Mouse (Mus musculus) heart, postnatal 14 days (tissue): ENCODE results near the gene Slc16a12. TPM values are rescaled to one million over a fixed set of nuclear protein-coding genes. Genes with fewer than 3 reads are reported as not detected.
"Not testable (repeated sequence)": the region's sequence is repeated elsewhere in the genome, so short reads cannot be mapped to it uniquely, and the experiment has no call there.

ENCODE experiments used
- DNase-seq, 2 experiments: peaks; one replicate each; pipeline ENCODE4 v3.0.0; 2021 to 2022
- intact Hi-C: fragments of 180-260 bp; cut with DNase I; formaldehyde crosslinking; loops from one replicate; pipeline ENCODE4 v1.15.1; 2025
- long read RNA-seq, 2 experiments: library from polyadenylated mRNA; stranded (forward); transcript quantifications; one replicate each; pipeline ENCODE4 v2.0.0; 2021
- total RNA-seq, 2 experiments: library from RNA; stranded (reverse); gene quantifications; 2 replicates each; pipeline ENCODE4 v1.2.3; 2021

Gene Slc16a12
- 1 to 10 TPM; 2.8 to 4.2 TPM for total RNA-seq
- long read RNA-seq, experiment 1, full-length matches to known transcripts, result 6 of 7 reads
- long read RNA-seq, experiment 1, partial matches to known transcripts, result 0 of 7 reads
- long read RNA-seq, experiment 1, other reads (novel, unspliced or antisense), result 1 of 7 reads
- long read RNA-seq, experiment 2, full-length matches to known transcripts, result 4 of 4 reads
- long read RNA-seq, experiment 2, partial matches to known transcripts, result 0 of 4 reads
- long read RNA-seq, experiment 2, other reads (novel, unspliced or antisense), result 0 of 4 reads

DNA sequence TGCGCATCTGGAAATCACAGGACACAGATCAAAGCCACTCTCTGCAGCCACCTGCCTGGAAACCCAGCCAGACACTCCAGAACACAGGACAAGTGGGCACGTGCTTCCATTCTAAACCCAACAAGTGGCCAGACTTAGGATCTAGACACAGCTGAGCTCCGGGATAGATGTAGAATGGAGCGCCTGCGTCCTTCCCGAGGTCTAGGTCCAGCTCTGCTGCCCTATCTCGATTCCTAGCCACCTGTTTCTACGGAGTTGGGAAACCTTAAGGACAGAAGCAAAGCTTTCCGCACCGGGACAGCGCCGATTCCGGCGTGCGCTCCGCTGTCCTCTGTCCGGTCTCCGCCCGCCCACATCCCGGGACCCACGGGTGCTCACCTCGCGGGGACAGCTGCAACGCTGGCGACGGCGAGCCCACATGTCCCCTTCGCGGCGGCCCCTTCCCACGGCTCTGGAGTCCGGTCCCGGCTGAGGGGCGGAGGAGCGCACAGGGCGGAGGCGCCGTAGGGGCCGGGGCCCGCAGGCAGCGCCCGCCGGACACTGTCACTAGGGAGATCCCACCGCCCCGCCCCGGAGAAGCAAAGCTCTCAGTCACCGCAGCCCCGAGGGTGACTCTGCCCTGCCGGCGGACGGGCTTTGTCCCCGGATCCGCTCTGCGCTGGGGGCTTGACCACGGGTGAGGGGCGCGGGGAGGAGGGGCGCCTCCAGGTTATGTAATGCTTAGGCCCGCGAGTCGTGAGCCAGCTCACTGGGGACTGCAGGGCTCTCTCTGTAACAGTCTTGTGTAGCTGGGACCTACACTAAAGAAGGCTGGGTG lies at the start of gene Slc16a12:
Gene Slc16a12, minus strand, starts transcription at position 602 of the 817 bp plus-strand sequence.
- DNase-seq, result peak; percentile 40 to 50
- intact Hi-C loops, result loop anchor here (5.0 kb wide), 1 partner anchor 60 kb away; no protein-coding TSS in a partner anchor

DNA sequence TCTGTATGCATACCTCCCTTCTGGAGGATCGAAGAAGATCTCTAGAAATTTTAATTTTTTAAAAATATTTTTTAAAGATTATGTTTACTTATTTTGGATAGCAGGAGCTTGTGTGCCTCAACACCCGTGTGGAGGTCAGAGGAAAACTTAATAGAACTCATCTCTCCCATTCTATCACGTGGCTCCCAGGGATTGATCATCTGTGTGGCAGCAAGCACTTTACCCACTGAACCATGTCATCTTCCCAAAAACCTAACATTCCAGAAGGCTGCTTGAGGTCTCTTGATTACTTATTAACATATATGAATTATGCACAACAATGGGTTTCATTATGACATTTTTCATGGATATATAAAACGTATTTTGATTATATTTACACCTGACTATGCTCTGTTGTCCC lies 49.3 kb upstream of the Slc16a12 start:
- intact Hi-C loops, result no loop called here
- no peak for DNase-seq

DNA sequence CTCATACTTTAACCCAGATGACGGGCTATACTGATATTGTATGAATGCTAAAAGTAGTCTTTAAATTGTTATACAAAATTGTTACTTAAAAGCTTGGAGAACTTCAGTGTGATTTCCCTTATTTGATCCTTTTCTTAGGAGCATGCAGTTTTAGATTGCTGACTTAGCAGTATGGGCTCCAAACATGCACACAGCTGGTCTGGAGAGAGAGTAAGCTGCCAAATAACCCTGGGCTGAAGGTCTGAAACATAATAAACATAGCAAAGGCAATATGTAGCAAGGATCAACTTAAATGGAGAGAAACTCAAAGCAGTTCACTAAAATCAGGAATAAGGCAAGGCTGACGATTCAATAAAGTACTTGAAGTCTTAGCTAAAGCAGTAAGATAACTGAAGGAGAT lies 35.4 kb upstream of the Slc16a12 start:
- DNase-seq, result no peak
- intact Hi-C loops, result no loop called here

DNA sequence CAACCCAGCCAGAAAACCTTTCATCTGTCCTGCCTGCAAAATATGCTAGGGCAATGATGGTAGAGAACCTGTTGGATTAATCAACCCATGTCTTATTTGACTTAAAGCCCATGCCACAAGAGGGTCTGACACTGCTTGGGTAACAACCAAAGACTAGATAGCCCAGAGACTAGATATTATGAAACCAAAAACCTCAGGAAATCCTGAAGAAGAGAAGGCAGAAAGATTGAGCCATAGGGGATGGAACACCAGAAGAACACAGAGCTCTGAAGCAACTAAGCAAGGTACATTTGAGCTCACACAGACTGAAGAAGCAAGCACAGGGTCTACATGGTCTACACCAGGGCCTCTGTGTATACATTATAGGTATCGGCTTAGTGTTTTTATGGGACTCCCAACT lies 31.9 kb upstream of the Slc16a12 start:
- intact Hi-C loops, result loop anchor here (10.0 kb wide), 1 partner anchor 224 kb away; the partner anchor contains the start of gene Ifit2
- DNase-seq, result no peak

DNA sequence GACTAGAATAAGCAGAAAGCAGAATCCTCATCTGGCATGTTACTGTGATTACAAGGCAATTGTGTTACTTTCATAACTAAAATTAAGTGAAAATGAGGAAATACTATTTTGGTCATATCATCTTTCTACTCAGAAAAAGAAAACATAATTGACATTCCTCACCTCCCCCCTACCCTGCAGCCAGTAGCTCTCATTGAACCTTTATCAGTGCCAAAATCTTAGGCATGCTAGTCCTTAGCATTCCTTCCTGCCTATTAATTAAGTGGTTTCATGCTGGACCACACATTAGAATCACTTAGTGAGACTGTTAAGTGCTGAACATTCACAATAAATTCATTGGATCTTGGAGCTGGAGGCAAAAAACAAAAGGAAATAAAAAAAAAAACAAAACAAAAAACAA lies 31.0 kb upstream of the Slc16a12 start:
- intact Hi-C loops, result loop anchor here (10.0 kb wide), 1 partner anchor 223 kb away; the partner anchor contains the start of gene Ifit2
- no peak for DNase-seq

DNA sequence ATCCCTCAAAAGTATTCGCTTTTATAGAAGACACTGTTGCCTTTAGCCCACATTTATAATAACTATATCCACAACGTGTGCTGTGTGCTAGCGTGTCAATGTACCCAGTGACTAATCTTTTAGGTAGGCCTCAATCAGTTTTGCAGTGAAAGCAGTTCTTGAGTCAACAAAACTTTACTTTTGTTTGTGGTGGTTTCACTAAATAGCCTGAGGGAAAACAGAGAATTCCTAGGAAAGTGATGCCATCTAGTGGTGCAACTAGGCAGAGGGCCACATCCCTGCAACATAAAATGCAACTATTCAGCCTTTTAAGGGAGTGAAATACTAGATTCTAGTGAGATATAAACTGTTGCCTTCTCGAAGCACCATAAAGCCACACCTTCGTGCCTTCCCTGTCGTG lies 25.7 kb upstream of the Slc16a12 start:
- intact Hi-C loops, result loop anchor here (1.0 to 10.0 kb wide), 3 partner anchors 106 to 440 kb away; partner anchors contain the start of gene Ifit2
- peak; percentile 39 to 69 for DNase-seq

DNA sequence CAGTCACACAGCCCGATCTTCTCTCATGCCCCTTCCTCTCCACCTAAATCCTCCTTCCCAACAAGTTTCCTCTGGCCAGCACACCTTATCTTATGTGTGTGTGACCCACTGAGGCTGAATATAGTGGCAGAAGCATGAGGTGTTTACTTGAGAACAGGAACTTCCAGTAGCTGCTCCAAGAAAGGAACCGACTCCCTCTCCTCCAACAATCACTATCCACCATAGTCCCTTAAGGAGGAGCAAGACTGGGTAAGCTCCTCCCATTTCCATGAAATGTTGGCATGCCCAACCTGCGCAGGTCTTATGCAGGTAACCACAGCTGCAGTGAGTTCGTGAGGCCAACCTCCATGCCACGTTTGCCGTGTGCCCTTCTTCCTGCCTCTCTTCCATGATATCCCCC lies 23.7 kb upstream of the Slc16a12 start:
- intact Hi-C loops, result loop anchor here (5.0 to 10.0 kb wide), 2 partner anchors 216 to 438 kb away; partner anchors contain the start of gene Ifit2
- no peak for DNase-seq

DNA sequence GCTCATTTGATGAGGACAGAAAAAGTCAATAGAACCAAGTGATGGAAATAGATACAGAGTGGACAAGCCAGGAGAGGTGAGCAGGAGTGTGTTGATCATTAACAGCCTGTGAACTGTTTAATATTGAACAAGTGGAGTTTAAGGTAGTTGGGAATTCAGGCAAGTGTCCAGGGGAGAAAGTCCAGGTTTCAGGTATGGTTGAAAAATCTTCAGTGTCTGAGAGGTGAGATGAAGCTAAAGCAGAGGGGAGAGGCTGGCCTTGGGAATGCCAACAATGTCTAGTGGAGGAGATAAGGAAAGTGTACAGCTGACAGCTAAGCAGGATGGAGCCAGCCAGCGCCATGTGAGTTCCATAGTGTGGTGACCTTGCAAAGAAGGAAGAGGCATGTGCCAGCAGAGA lies 11.7 kb upstream of the Slc16a12 start:
- intact Hi-C loops, result no loop called here
- peak in 1 of 2 experiments; percentile 9 for DNase-seq

DNA sequence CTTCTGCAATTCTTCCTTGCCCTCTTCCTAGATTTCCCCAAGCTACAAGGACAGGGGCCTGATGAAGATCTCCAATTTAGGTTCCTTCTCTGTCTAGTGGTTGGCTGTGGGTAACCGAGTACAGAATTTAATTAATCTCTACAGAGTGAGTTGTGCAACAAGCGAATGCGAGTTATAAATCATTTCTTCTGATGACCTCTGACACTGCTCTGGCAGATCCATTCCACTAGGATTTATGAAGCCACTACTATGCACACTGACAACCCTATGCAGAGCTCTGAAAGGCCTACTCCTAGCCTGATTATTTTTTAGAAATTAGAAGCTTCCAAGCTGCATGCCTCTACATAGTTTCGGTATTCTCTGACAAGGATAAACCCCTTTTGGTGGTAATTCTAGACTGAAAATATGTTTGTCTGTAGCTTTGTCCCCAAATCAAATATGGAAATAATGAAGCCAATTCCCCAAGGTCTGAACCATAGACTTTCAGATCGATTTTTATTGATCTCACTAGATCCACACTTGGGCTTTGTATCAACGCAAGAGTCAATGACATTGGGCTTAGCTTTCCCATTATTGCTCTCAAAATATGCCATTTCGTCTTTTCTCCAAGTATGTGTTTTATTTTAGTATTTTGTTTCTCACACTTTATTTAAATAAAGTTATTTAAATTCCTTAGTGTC lies 9.6 kb upstream of the Slc16a12 start:
- DNase-seq, result no peak
- intact Hi-C loops, result no loop called here

DNA sequence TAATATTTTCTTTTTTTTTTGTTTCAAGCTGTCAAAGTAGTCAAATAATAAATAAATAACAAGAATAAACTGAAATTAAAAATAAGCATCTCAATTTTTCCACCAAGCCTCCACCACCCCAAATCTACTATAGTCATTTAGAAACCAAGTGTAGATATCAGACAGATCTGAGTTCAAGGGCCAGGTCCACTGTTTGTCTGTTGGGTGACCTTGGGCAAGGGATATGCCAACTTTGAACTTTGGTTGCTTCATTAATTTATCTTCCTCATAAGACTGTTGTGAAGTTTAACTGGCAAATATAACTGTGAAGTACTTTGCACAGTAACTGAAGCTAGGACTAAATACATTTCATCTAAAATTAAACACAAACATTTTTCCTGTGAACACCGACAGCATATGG lies 8.6 kb upstream of the Slc16a12 start:
- intact Hi-C loops, result no loop called here
- no peak for DNase-seq

DNA sequence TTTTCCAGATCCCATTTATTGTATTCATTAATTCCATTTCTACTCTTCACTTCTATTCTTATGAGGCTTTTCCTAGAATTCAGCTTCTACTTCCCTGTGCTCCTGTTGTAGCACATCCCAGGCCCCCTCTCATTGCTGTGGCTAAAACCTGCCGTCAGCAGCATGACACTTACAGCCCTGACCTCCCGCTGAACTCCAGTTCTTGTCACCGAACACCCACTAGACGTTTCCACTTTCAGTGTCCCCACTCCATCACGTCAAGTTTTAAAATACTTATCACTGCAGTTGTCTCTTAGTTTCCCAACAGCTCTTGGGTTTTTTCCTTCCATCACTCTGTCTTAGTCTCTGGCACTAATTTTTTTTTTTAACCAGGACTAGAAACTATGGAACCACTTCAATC lies 6.2 kb upstream of the Slc16a12 start:
- DNase-seq, result peak in 1 of 2 experiments; percentile 5
- intact Hi-C loops, result loop anchor here (5.0 kb wide), 1 partner anchor 86 kb away; no protein-coding TSS in a partner anchor

DNA sequence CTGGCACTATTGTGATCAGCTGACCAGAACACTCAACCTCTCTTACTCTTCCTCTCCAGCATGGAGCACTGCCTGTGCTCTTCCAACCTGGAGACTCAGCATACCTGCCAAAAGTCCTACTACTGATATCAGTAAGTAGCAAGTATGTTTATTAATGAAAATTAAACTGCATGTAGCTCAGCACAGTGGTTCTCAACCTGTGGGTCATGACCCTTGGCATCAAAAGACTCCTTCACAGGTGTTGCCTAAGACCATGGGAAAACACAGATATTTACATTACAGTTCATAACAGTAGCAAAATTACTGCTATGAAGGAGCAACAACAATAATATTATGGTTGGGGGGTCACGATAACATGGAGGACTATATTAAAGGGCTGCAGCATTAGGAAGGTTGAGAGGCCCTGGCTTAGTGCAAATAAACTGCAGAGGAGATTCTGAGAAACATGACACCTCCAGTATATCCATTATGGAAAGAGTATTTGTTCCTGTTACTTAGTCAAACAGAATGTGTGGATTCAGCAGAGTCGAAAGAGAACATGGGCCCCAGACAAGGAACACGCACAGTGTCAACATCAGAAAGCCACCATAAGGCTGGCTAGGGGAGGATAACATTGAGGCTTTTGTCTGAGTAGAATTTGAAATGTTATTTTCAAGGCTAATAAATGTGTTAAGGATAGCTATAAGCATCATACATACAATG lies 5.5 kb upstream of the Slc16a12 start:
- intact Hi-C loops, result loop anchor here (5.0 kb wide), 1 partner anchor 85 kb away; no protein-coding TSS in a partner anchor
- no peak for DNase-seq

DNA sequence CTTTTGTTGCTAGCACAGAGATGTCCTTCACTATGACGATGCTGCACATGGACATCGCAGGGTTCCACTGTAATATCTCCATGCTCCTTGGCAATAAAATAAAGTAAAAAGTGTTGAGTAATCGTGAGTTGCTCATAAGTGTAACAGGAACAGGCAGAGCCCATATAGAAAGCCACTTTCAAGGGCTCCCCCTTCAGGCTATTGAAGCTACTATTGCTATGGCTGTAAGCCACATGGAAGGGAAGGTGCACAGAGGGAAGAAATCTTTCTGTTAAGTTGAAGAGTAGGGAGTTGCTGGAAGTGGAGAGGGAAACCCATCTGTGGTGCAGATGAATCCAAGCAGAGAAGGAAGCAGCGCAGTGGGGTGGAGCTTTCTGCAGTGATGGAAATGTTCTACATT lies 4.1 kb upstream of the Slc16a12 start:
- intact Hi-C loops, result loop anchor here (5.0 kb wide), 1 partner anchor 84 kb away; no protein-coding TSS in a partner anchor
- no peak for DNase-seq

DNA sequence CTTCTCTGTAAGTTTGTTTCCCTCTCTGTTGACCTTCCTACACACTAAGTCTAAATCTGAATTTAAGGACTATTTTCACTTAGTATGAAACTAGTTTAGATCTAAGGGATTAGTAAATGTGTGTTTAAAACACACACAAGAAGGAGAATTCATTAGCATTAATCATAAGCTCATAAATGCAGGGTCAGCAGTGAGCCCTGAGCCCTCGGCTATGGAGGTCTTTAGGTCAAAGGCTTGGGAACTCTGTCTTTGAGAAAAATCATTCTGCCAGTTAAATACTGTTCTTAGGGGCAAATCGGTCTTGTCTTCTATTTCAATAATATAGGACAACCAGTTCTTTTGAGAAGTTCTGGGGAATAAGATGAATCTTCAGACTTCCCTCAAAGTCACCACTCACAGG lies 1.9 kb upstream of the Slc16a12 start:
- intact Hi-C loops, result loop anchor here (5.0 kb wide), 1 partner anchor 62 kb away; no protein-coding TSS in a partner anchor
- DNase-seq, result no peak

DNA sequence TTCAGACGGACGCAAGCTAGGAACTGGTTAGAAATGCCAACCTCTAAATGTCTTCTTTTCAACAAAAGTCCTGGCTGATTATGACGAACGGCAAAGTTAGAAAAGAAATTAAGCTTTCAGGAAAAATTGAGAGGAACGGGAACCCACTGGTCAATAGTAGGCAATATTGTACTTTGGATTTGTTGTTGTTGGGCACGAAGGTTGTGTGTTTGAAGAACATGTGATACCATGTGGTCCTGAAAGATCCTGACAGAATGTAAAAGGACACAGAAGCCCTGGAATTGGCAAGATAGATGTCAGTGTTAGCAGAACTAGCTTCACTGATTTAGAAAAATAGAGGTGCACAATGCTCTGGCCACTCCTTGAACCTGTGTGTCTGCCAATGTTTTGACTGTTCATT lies 880 bp upstream of the Slc16a12 start:
- not testable (repeated sequence) for DNase-seq

DNA sequence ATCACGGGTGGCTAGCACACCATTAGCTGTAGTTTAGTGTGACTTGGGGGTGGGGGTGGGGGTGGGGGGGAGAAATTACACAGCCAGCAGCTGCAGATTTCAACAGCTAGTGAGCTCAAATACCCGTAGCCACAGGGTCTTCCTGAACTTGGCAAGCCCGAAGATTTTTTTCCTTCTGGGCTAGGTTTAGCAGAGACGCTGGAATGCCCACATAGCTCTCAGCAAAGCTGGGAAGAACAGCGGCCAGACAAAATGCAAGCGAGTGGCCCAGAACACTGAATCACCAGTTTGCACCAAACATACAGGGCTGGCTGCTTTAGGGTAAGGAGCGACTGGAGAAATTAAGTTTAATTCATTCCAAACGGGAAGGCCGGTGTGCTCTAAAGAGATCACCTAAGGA lies 888 bp downstream of the Slc16a12 start:
- DNase-seq, result no peak
- intact Hi-C loops, result loop anchor here (5.0 kb wide), 1 partner anchor 59 kb away; no protein-coding TSS in a partner anchor

More for the DNA sequence above, 880 bp upstream of the Slc16a12 start:
- intact Hi-C loops, result loop anchor here (5.0 kb wide), 1 partner anchor 61 kb away; no protein-coding TSS in a partner anchor

DNA sequence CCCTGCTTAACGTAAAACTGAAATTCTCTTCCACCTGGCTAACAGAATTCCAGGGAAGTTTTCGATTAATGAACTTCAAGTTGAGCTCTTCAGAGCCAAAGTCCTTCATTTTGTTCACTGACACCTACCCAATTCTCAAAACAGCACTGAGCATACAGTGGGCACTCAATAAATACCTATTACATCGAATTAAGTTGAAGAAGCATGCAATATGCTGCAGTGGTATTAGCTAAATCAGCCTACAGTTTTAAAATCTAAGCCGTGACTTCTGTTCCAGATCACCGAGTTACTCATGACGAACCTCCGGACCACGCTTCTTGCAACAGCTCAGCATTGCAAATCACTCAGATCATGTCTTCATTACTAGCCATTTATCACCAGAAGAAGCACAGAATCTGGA lies 2.1 kb downstream of the Slc16a12 start:
- no peak for DNase-seq
- intact Hi-C loops, result loop anchor here (5.0 kb wide), 1 partner anchor 58 kb away; no protein-coding TSS in a partner anchor

DNA sequence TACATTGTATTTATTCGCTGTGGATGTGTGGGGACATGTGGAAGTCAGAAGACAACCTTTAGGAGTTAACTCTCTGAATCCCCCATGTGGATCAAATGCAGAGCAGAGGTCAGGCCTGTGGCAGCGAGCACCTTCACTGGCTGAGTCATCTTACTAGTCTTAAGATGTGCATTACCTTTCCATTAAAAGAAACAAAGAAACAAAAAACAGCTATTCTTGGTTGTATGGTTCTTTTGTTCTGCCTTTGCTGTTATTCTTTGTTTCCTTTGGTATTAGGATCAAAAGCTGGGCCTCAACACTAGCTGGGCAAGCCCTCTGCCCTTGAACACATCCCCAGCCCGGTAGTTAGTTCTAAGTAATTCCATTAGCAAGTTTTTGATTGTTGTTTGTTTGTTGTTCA lies 9.2 kb downstream of the Slc16a12 start:
- intact Hi-C loops, result no loop called here
- no peak for DNase-seq

DNA sequence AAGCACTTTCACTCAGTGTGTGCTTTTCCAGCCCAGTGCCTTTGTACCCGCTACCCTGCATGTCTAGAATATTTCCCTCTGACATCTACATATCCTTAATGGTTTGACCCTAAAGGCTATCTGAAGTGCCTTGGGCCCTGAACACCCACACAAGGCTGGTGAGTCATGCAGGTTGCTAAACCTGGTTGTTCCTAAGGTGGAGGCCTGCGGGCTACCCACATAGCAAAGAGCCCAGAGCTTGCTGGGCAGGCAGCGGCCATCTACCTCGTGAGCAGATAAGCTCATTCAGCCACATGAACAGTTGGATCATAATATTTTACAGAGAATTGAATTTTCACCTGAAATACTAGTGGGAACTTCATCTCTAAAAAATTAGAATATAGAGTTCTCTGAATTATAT lies 11.2 kb downstream of the Slc16a12 start:
- DNase-seq, result no peak

DNA sequence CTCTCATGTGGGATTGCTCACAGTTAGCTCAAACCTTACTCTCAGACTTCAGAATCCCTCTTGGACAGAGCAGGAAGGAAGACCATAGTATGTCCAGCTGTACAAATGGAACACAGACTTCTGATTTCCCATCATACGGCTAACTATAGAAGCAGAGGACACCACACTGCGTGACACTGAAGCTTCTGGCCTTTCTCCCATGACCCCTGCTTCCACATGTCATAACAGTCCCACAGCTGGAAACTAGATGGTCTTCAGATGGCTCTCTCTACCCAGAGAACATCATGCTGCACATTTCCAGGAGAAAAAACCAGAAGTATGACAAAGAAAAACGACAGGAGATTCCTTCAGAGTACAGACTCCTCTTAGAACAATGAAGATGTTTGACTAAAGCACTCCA lies 14.1 kb downstream of the Slc16a12 start:
- intact Hi-C loops, result no loop called here
- DNase-seq, result no peak

More for the DNA sequence above, 11.2 kb downstream of the Slc16a12 start:
- intact Hi-C loops, result no loop called here
